Mouse (Mus musculus) hindbrain, embryonic 13.5 days (tissue): ENCODE measurements around the gene 4922502D21Rik. TPM values are rescaled to one million over a fixed set of nuclear protein-coding genes. Genes with fewer than 3 reads are reported as not detected.
A peak's percentile ranks its signal among the peaks of the same experiment; 100 is the strongest.

Source experiments
- ATAC-seq: fragments of 200-750 bp; cut with Nextera tagmentation; 2 replicates; pipeline ENCODE4 v1.8.0; 2017; ENCODE audit warnings: moderate TSS enrichment; ENCODE audit not compliant: low FRiP score
- H3K27ac ChIP-seq: fragments of 300-500 bp; sonication (generic); 2 replicates; pipeline ENCODE4 v1.5.1; 2015; ENCODE audit warnings: inconsistent platforms, mild to moderate bottlenecking, moderate library complexity
- H3K27me3 ChIP-seq: fragments of 300-500 bp; sonication (generic); 2 replicates; pipeline ENCODE4 v1.6.1; 2015; ENCODE audit warnings: mild to moderate bottlenecking, inconsistent platforms
- H3K36me3 ChIP-seq: fragments of 300-500 bp; sonication (generic); 2 replicates; pipeline ENCODE4 v1.6.1; 2015; ENCODE audit warnings: mild to moderate bottlenecking, inconsistent platforms
- H3K4me1 ChIP-seq: fragments of 300-500 bp; sonication (generic); replicated peaks from 2 replicates; pipeline ENCODE4 v1.6.1; 2015; ENCODE audit warnings: inconsistent platforms
- H3K4me2 ChIP-seq: fragments of 300-500 bp; sonication (generic); 2 replicates; pipeline ENCODE4 v1.6.1; 2015; ENCODE audit warnings: inconsistent platforms, mild to moderate bottlenecking, moderate library complexity
- H3K4me3 ChIP-seq: fragments of 300-500 bp; sonication (generic); 2 replicates; pipeline ENCODE4 v1.5.1; 2015; ENCODE audit warnings: mild to moderate bottlenecking, inconsistent platforms
- H3K9ac ChIP-seq: fragments of 300-500 bp; sonication (generic); 2 replicates; pipeline ENCODE4 v1.6.1; 2015; ENCODE audit warnings: mild to moderate bottlenecking, inconsistent platforms
- H3K9me3 ChIP-seq: fragments of 300-500 bp; sonication (generic); 2 replicates; pipeline ENCODE4 v1.6.1; 2016; ENCODE audit warnings: inconsistent platforms
- WGBS: fragments of 180-500 bp; shearing (Covaris S2); methylation state at CpG from one replicate; pipeline ENCODE4 v1.1.7; 2015; 5-methylcytosine and 5-hydroxymethylcytosine counted together
- polyA plus RNA-seq: library from polyadenylated mRNA; unstranded; fragments of >200 nt; fragmentation: Nextera tagmentation; extraction: Ambion mirVana; gene quantifications from 2 replicates; pipeline ENCODE4 v1.2.1, GENCODE M21; 2015

4922502D21Rik gene
- polyA plus RNA-seq = not detected in 2 replicates

DNA sequence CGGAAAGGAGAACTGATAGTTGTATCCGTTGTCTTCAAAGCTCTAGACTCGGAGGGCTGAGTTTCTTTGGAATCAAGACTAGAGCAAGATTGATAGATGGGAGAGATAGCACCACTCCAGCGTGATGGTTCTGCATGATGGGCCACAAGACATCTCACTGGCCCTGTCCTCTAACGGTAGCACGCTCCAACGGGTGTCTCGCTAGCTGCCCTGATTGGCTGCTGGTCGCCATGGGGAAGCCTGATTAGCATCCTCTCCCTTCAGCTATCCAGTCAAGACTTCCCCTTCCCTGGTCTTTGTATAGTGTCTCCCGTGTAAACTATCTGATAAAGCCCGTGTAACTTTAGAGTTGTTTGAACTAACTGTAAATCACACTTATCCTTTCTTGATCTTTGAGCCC, at the start of gene 4922502D21Rik:
Gene 4922502D21Rik (minus strand): TSS at position 187 of the 400 bp plus-strand sequence.
- no peaks in the 10 kb centered on the region for H3K36me3 ChIP-seq
- no peak within 1 kb of the TSS for H3K4me2 ChIP-seq
- WGBS = 52% methylated on average over 11 of the region's 11 CpGs
- H3K27me3 ChIP-seq = no peaks in the 10 kb centered on the region
- H3K27ac ChIP-seq = no peak within 1 kb of the TSS
- no peaks in the 10 kb centered on the region for H3K9me3 ChIP-seq
- ATAC-seq = no peak
- 0 out of 2 replicates have a peak, but pooled peaks cover 6% of the 10 kb centered on the region for H3K4me1 ChIP-seq
- no peak within 1 kb of the TSS for H3K9ac ChIP-seq
- H3K4me3 ChIP-seq = no peak within 1 kb of the TSS

GRCm38 (mm10) chr6:129380454-129380853, 48.9 kb upstream of the 4922502D21Rik start:
- Histone ChIP-seq H3K36me3 (no peaks in the 10 kb centered on the region), H3K27me3 (no peaks in the 10 kb centered on the region), H3K9me3 (no peaks in the 10 kb centered on the region; the same call in 1 of the 2 replicates), H3K4me3 (no peak overlapping the region), H3K27ac (no peak overlapping the region), H3K9ac (no peak overlapping the region), H3K4me1 (0 out of 2 replicates have a peak, but pooled peaks cover 4% of the 10 kb centered on the region), H3K4me2 (no peak overlapping the region)
- no peak for ATAC-seq
- 60% methylated on average over 4 of the region's 4 CpGs for WGBS

- 88% methylated on average over 2 of the region's 2 CpGs for WGBS
- Histone ChIP-seq H3K9me3 (no peaks in the 10 kb centered on the region; the same call in 1 of the 2 replicates), H3K4me1 (no peaks in the 10 kb centered on the region), H3K27me3 (no peaks in the 10 kb centered on the region), H3K36me3 (no peaks in the 10 kb centered on the region), H3K4me2 (no peak overlapping the region), H3K27ac (no peak overlapping the region), H3K9ac (no peak overlapping the region), H3K4me3 (no peak overlapping the region)
- ATAC-seq = no peak
Observed at GRCm38 (mm10) chr6:129374937-129375471, 43.4 kb upstream of the 4922502D21Rik start.

DNA sequence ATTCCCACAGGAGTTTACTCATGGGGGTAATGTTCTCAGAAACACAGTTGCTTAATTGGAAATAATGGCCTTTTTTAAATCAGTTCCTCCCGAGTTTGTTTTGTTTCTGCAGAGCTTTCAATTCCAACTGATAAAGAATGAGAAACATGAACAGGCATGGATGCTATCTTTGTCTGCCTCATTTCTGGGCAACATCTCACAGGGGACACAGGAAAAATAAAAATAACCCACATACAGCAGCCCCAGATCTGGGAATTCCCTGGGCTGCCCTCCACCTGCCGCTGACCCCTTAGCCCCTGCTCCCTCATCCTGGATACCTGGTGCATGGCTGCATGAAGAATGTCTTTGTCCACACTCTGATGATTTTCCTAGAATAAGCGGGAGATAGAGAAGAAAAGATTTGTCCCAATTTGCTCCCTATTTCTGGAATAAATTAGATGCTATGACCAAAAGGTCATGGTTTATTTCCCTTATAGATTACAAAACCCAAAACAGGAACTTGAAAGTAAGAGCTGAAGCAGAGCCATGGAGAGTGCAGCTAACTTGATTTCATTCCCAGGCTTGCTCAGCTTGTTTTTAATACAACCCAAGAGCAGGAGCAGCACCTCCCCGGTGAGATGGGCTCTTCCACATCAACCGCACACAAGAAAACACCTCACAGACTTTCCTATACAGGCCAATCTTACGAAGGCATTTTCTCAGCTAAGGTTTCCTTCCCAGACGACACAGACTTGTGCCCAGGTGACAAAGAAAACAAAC, 38.0 kb upstream of the 4922502D21Rik start:
- no peak overlapping the region for H3K4me2 ChIP-seq

GRCm38 (mm10) chr6:129365959-129366359, 34.4 kb upstream of the 4922502D21Rik start:
- no peaks in the 10 kb centered on the region for H3K9me3 ChIP-seq
- no peak overlapping the region for H3K9ac ChIP-seq
- no peak overlapping the region for H3K4me2 ChIP-seq
- H3K27ac ChIP-seq = no peak overlapping the region
- ATAC-seq = peak; percentile 75; the same call in 1 of the 2 replicates
- H3K36me3 ChIP-seq = no peaks in the 10 kb centered on the region
- WGBS = 19% methylated on average over 6 of the region's 6 CpGs
- H3K27me3 ChIP-seq = no peaks in the 10 kb centered on the region
- no peaks in the 10 kb centered on the region for H3K4me1 ChIP-seq
- no peak overlapping the region for H3K4me3 ChIP-seq

More for the DNA sequence above, 38.0 kb upstream of the 4922502D21Rik start:
- Histone ChIP-seq H3K4me1 (no peaks in the 10 kb centered on the region), H3K36me3 (no peaks in the 10 kb centered on the region), H3K4me3 (no peak overlapping the region), H3K27ac (no peak overlapping the region), H3K9ac (no peak overlapping the region), H3K9me3 (no peaks in the 10 kb centered on the region), H3K27me3 (no peaks in the 10 kb centered on the region)
- no peak for ATAC-seq
- WGBS = 74% methylated on average over 7 of the region's 7 CpGs

- Histone ChIP-seq H3K9ac (no peak overlapping the region), H3K9me3 (no peaks in the 10 kb centered on the region), H3K4me1 (no peaks in the 10 kb centered on the region), H3K4me3 (no peak overlapping the region), H3K27me3 (no peaks in the 10 kb centered on the region), H3K27ac (no peak overlapping the region), H3K36me3 (no peaks in the 10 kb centered on the region), H3K4me2 (no peak overlapping the region)
- ATAC-seq = no peak
- 27% methylated on average over 1 of the region's 1 CpGs for WGBS
Observed at GRCm38 (mm10) chr6:129363942-129364341, 32.3 kb upstream of the 4922502D21Rik start.

GRCm38 (mm10) chr6:129359515-129359914, 27.9 kb upstream of the 4922502D21Rik start:
- Histone ChIP-seq H3K4me2 (no peak overlapping the region), H3K9ac (no peak overlapping the region), H3K27ac (no peak overlapping the region), H3K36me3 (no peaks in the 10 kb centered on the region), H3K27me3 (no peaks in the 10 kb centered on the region), H3K4me3 (no peak overlapping the region), H3K9me3 (no peaks in the 10 kb centered on the region), H3K4me1 (no peaks in the 10 kb centered on the region)
- WGBS = 91% methylated on average over 2 of the region's 2 CpGs
- no peak for ATAC-seq

DNA sequence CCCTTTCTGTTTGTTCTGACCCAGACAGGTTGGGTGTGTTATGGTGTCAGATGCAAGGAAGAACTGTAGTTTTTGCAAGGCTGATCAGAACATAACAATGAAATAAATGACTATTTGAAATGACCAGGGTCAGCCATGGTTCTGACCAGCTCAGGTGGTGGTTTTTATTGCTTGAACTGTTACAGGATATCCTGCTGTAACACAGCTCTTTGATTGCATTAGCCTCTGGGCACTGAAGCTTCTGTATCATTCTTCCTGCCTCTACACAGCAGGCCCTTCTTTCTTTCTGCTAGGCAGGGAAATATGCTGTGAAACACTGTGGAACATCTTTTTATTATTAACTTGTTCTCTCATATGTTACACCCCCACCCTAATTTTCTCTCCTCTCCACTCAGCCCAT, 24.8 kb upstream of the 4922502D21Rik start:
- Histone ChIP-seq H3K9ac (no peak overlapping the region), H3K27me3 (no peaks in the 10 kb centered on the region), H3K4me3 (no peak overlapping the region), H3K27ac (no peak overlapping the region), H3K4me1 (no peaks in the 10 kb centered on the region), H3K4me2 (no peak overlapping the region), H3K36me3 (no peaks in the 10 kb centered on the region), H3K9me3 (no peaks in the 10 kb centered on the region)
- no peak for ATAC-seq

DNA sequence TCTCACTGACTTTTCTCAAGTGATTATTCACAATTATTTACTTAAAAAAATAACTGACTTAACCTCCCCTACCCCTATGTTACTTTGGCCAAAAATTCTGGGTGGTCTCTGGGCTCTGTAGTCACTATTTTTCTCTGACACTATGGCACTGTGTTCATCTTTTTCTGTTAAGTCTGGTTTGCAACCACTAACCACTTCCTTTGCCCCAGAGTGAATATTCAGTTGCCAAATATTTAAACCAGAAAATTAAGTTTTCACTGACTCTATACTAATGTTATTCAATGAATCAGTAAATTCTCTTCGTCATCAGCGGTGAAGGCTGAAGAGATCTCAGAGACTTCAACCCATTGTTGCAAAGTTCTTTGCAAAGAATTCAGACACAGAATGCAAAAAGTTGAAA, 24.2 kb upstream of the 4922502D21Rik start:
- 98% methylated on average over 2 of the region's 2 CpGs for WGBS

GRCm38 (mm10) chr6:129351091-129351490, 19.5 kb upstream of the 4922502D21Rik start:
- no peak overlapping the region for H3K27ac ChIP-seq
- H3K36me3 ChIP-seq = no peaks in the 10 kb centered on the region
- H3K4me1 ChIP-seq = no peaks in the 10 kb centered on the region
- H3K27me3 ChIP-seq = no peaks in the 10 kb centered on the region
- H3K9me3 ChIP-seq = peaks cover 6% of the 10 kb centered on the region; the same call in 1 of the 2 replicates
- WGBS = 96% methylated on average over 3 of the region's 3 CpGs
- no peak overlapping the region for H3K9ac ChIP-seq
- H3K4me2 ChIP-seq = no peak overlapping the region
- H3K4me3 ChIP-seq = no peak overlapping the region
- no peak for ATAC-seq

More for the DNA sequence above, 24.2 kb upstream of the 4922502D21Rik start:
- Histone ChIP-seq H3K4me1 (no peaks in the 10 kb centered on the region), H3K36me3 (no peaks in the 10 kb centered on the region), H3K27me3 (no peaks in the 10 kb centered on the region), H3K27ac (no peak overlapping the region), H3K4me2 (no peak overlapping the region), H3K4me3 (no peak overlapping the region), H3K9me3 (no peaks in the 10 kb centered on the region), H3K9ac (no peak overlapping the region)
- ATAC-seq = no peak

DNA sequence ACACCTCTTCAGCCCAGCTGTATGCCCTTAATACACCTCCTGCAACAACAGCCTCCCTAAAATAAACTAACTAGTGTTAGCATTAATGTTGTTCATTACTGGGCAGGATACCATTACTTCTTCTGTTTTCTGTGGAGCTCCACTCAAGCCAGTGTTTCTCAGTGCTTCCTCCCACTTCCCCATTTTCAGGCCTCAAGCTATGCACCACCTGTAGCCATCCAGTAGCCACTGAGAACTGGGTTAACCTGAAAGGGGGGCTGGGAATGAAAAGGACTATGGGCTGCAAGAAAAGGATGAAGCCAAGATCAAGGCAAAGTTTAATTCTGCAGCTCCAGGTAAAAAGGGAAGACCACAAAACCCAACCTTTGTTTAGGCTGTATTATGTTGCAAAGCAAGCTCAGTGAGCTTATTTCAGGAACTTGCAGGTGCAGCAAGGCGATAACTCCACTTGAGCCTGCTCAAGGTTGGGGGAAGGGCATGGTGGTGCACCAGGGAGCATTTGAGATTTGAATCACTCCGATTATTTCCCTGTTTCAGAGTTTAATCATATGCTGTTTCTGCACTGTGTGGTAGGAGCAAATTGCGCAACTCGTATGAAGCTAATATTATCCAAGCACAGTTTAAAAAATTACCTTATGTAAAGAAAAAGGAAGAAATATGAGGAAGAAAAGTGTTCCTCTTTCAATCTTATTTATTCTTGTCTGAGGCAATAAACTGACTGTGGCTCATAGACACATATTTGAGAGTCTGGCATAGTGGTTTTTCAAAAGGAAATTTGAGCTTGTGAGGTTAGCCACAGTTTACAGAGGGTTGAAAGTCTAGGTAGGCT, 18.1 kb upstream of the 4922502D21Rik start:
- 67% methylated on average over 4 of the region's 4 CpGs for WGBS

GRCm38 (mm10) chr6:129344408-129344807, 12.8 kb upstream of the 4922502D21Rik start:
- H3K4me3 ChIP-seq = no peak overlapping the region
- H3K9me3 ChIP-seq = peaks cover 6% of the 10 kb centered on the region; the same call in 1 of the 2 replicates
- no peaks in the 10 kb centered on the region for H3K36me3 ChIP-seq
- H3K27me3 ChIP-seq = no peaks in the 10 kb centered on the region
- no peak overlapping the region for H3K9ac ChIP-seq
- H3K4me1 ChIP-seq = no peaks in the 10 kb centered on the region
- no peak for ATAC-seq
- no peak overlapping the region for H3K27ac ChIP-seq
- WGBS = 80% methylated on average over 3 of the region's 3 CpGs
- H3K4me2 ChIP-seq = no peak overlapping the region

More for the DNA sequence above, 18.1 kb upstream of the 4922502D21Rik start:
- no peaks in the 10 kb centered on the region for H3K4me1 ChIP-seq
- no peak overlapping the region for H3K27ac ChIP-seq
- no peak overlapping the region for H3K4me2 ChIP-seq
- no peaks in the 10 kb centered on the region for H3K27me3 ChIP-seq
- H3K9me3 ChIP-seq = peaks cover 6% of the 10 kb centered on the region; the same call in 1 of the 2 replicates
- H3K9ac ChIP-seq = no peak overlapping the region
- no peak for ATAC-seq
- no peak overlapping the region for H3K4me3 ChIP-seq
- H3K36me3 ChIP-seq = no peaks in the 10 kb centered on the region
